Mouse (Mus musculus) MEL (cell line): ENCODE data around the gene Nkiras1. TPM values are rescaled to one million over a fixed set of nuclear protein-coding genes. Genes with fewer than 3 reads are reported as not detected.

Experiments used
- DNase-seq: peaks from one replicate; pipeline ENCODE4 v3.0.0; 2011; ENCODE audit warnings: low read depth, low spot score
- H3K27ac ChIP-seq: 2 replicates; pipeline ENCODE4 v1.5.1; 2012; ENCODE audit warnings: low read depth, mild to moderate bottlenecking, control low read depth, low read length, moderate library complexity; ENCODE audit not compliant: control insufficient read depth
- H3K27me3 ChIP-seq, 2 experiments: fragments of 150-350 bp in 1 of 2; sonication (generic) in 1 of 2; 2 replicates each; pipeline ENCODE4 v1.6.1; 2012; ENCODE audit warnings: low read length in 2 of 2, mild to moderate bottlenecking in 2 of 2, improper control_type of control experiment in 1 of 2, moderate library complexity in 1 of 2; ENCODE audit not compliant: insufficient read depth in 2 of 2, control insufficient read depth in 1 of 2
- H3K36me3 ChIP-seq, 2 experiments: 2 replicates each; pipeline ENCODE4 v1.6.1; 2012 to 2014; ENCODE audit warnings: low read length in 2 of 2, improper control_type of control experiment in 1 of 2, inconsistent platforms in 1 of 2, mild to moderate bottlenecking in 1 of 2; ENCODE audit not compliant: insufficient read depth in 2 of 2, control insufficient read depth in 1 of 2
- H3K4me1 ChIP-seq, 2 experiments: fragments of 150-350 bp in 1 of 2; sonication (generic) in 1 of 2; 2 replicates each; pipeline ENCODE4 v1.6.1; 2012; ENCODE audit warnings: low read length in 2 of 2, improper control_type of control experiment in 1 of 2, mild to moderate bottlenecking in 1 of 2; ENCODE audit not compliant: insufficient read depth in 2 of 2, control insufficient read depth in 1 of 2
- H3K4me3 ChIP-seq, 2 experiments: fragments of 150-350 bp in 1 of 2; sonication (generic) in 1 of 2; 2 replicates each; pipeline ENCODE4 v1.5.1; 2012; ENCODE audit warnings: low read depth in 2 of 2, low read length in 2 of 2, mild to moderate bottlenecking in 2 of 2, moderate library complexity in 2 of 2, control low read depth in 1 of 2, improper control_type of control experiment in 1 of 2; ENCODE audit not compliant: control insufficient read depth in 1 of 2, insufficient read depth in 1 of 2
- H3K79me2 ChIP-seq: 2 replicates; pipeline ENCODE4 v1.6.1; 2012; ENCODE audit warnings: mild to moderate bottlenecking, low read length, moderate library complexity; ENCODE audit not compliant: control insufficient read depth, poor library complexity, insufficient read depth
- H3K9ac ChIP-seq: 2 replicates; pipeline ENCODE4 v1.6.1; 2012; ENCODE audit warnings: low read depth, mild to moderate bottlenecking, control low read depth, low read length, moderate library complexity; ENCODE audit not compliant: control insufficient read depth, poor library complexity, severe bottlenecking
- H3K9me3 ChIP-seq: fragments of 150-350 bp; sonication (generic); replicated peaks from 2 replicates; pipeline ENCODE4 v1.6.1; 2012; ENCODE audit warnings: mild to moderate bottlenecking, low read length, improper control_type of control experiment, moderate library complexity; ENCODE audit not compliant: insufficient read depth
- CHD1 ChIP-seq: IDR thresholded peaks from 2 replicates; pipeline ENCODE4 v1.6.1; 2012; ENCODE audit warnings: low read depth, mild to moderate bottlenecking, inconsistent platforms, low read length, improper control_type of control experiment
- E2F4 ChIP-seq: IDR thresholded peaks from 2 replicates; pipeline ENCODE4 v1.6.1; 2011; ENCODE audit warnings: low read depth, low read length, improper control_type of control experiment, borderline replicate concordance
- ELF1 ChIP-seq: IDR thresholded peaks from 2 replicates; pipeline ENCODE4 v1.6.1; 2014; ENCODE audit warnings: low read depth, mild to moderate bottlenecking, inconsistent platforms, low read length, improper control_type of control experiment, moderate library complexity
- EP300 ChIP-seq, 2 experiments: IDR thresholded peaks; 2 replicates each; pipeline ENCODE4 v1.6.1; 2011; ENCODE audit warnings: improper control_type of control experiment in 2 of 2, low read length in 2 of 2, low read depth in 1 of 2, mild to moderate bottlenecking in 1 of 2
- ETS1 ChIP-seq: IDR thresholded peaks from 2 replicates; pipeline ENCODE4 v1.6.1; 2012; ENCODE audit warnings: low read depth, mild to moderate bottlenecking, inconsistent platforms, low read length, improper control_type of control experiment, moderate library complexity
- GABPA ChIP-seq: IDR thresholded peaks from 2 replicates; pipeline ENCODE4 v1.6.1; 2012; ENCODE audit warnings: low read depth, mild to moderate bottlenecking, inconsistent platforms, low read length, improper control_type of control experiment, moderate library complexity
- HCFC1 ChIP-seq: IDR thresholded peaks from 2 replicates; pipeline ENCODE4 v1.6.1; 2012; ENCODE audit warnings: low read depth, mild to moderate bottlenecking, inconsistent platforms, low read length, improper control_type of control experiment, moderate library complexity
- KAT2A ChIP-seq: conservative IDR thresholded peaks from 2 replicates; pipeline ENCODE4 v1.6.1; 2012; ENCODE audit warnings: low read depth, low read length, improper control_type of control experiment, inconsistent platforms
- MAX ChIP-seq: IDR thresholded peaks from 2 replicates; pipeline ENCODE4 v1.6.1; 2011; ENCODE audit warnings: low read length, improper control_type of control experiment
- MAZ ChIP-seq: IDR thresholded peaks from 2 replicates; pipeline ENCODE4 v1.6.1; 2012; ENCODE audit warnings: low read depth, mild to moderate bottlenecking, inconsistent platforms, low read length, improper control_type of control experiment
- MEF2A ChIP-seq: IDR thresholded peaks from 2 replicates; pipeline ENCODE4 v1.6.1; 2014; ENCODE audit warnings: low read depth, mild to moderate bottlenecking, inconsistent platforms, low read length, improper control_type of control experiment; ENCODE audit not compliant: poor library complexity, insufficient replicate concordance, severe bottlenecking; ENCODE audit errors: extremely low read depth
- MXI1 ChIP-seq: IDR thresholded peaks from 2 replicates; pipeline ENCODE4 v1.6.1; 2011; ENCODE audit warnings: mild to moderate bottlenecking, low read depth, low read length, improper control_type of control experiment
- MYC ChIP-seq: IDR thresholded peaks from 2 replicates; pipeline ENCODE4 v1.6.1; 2011; ENCODE audit warnings: low read depth, mild to moderate bottlenecking, low read length, improper control_type of control experiment, moderate library complexity
- NRF1 ChIP-seq: IDR thresholded peaks from 2 replicates; pipeline ENCODE4 v1.6.1; 2014; ENCODE audit warnings: low read depth, mild to moderate bottlenecking, inconsistent platforms, low read length, improper control_type of control experiment, moderate library complexity; ENCODE audit not compliant: poor library complexity, insufficient read depth, severe bottlenecking
- POLR2A ChIP-seq, 2 experiments: IDR thresholded peaks; 2 replicates each; pipeline ENCODE4 v1.6.1; 2011 to 2012; ENCODE audit warnings: low read length in 2 of 2, mild to moderate bottlenecking in 2 of 2, control low read depth in 1 of 2, improper control_type of control experiment in 1 of 2, low read depth in 1 of 2, moderate library complexity in 1 of 2; ENCODE audit not compliant: control insufficient read depth in 1 of 2, insufficient read depth in 1 of 2, poor library complexity in 1 of 2
- POLR2AphosphoS2 ChIP-seq: IDR thresholded peaks from 2 replicates; pipeline ENCODE4 v1.6.1; 2011; ENCODE audit warnings: low read length, improper control_type of control experiment
- POLR2AphosphoS5 ChIP-seq: IDR thresholded peaks from 2 replicates; pipeline ENCODE4 v1.6.1; 2012; ENCODE audit warnings: low read depth, borderline replicate concordance, mild to moderate bottlenecking, inconsistent platforms, low read length, moderate library complexity, mixed read lengths
- RAD21 ChIP-seq: IDR thresholded peaks from 2 replicates; pipeline ENCODE4 v1.6.1; 2011; ENCODE audit warnings: mild to moderate bottlenecking, low read depth, low read length, improper control_type of control experiment
- SIN3A ChIP-seq: IDR thresholded peaks from 2 replicates; pipeline ENCODE4 v1.6.1; 2012; ENCODE audit warnings: low read length, improper control_type of control experiment, inconsistent platforms
- SMC3 ChIP-seq: IDR thresholded peaks from 2 replicates; pipeline ENCODE4 v1.6.1; 2011; ENCODE audit warnings: low read depth, low read length, improper control_type of control experiment
- TBP ChIP-seq: IDR thresholded peaks from 2 replicates; pipeline ENCODE4 v1.8.0; 2011; ENCODE audit warnings: low read depth, low read length, improper control_type of control experiment
- TCF12 ChIP-seq: IDR thresholded peaks from 2 replicates; pipeline ENCODE4 v1.6.1; 2014; ENCODE audit warnings: low read depth, mild to moderate bottlenecking, inconsistent platforms, low read length, improper control_type of control experiment, moderate library complexity
- USF1 ChIP-seq: IDR thresholded peaks from 2 replicates; pipeline ENCODE4 v1.6.1; 2014; ENCODE audit warnings: low read depth, mild to moderate bottlenecking, inconsistent platforms, low read length, improper control_type of control experiment, moderate library complexity
- USF2 ChIP-seq, 2 experiments: IDR thresholded peaks; 2 replicates each; pipeline ENCODE4 v1.6.1; 2011 to 2012; ENCODE audit warnings: improper control_type of control experiment in 2 of 2, low read length in 2 of 2, borderline replicate concordance in 1 of 2, inconsistent platforms in 1 of 2, low read depth in 1 of 2, mild to moderate bottlenecking in 1 of 2; ENCODE audit not compliant: insufficient read depth in 1 of 2
- ZKSCAN1 ChIP-seq: IDR thresholded peaks from 2 replicates; pipeline ENCODE4 v1.6.1; 2012; ENCODE audit warnings: low read depth, mild to moderate bottlenecking, inconsistent platforms, low read length, improper control_type of control experiment, moderate library complexity
- ZMIZ1 ChIP-seq: IDR thresholded peaks from 2 replicates; pipeline ENCODE4 v1.6.1; 2012; ENCODE audit warnings: low read depth, mild to moderate bottlenecking, inconsistent platforms, low read length, improper control_type of control experiment, moderate library complexity
- ZNF384 ChIP-seq: IDR thresholded peaks from 2 replicates; pipeline ENCODE4 v1.6.1; 2012; ENCODE audit warnings: low read depth, mild to moderate bottlenecking, inconsistent platforms, low read length, improper control_type of control experiment
- polyA plus RNA-seq, 2 experiments: library from polyadenylated mRNA; stranded (reverse) in 1 of 2; unstranded in 1 of 2; fragments of >175 nt in 1 of 2; fragments of >200 nt in 1 of 2; gene quantifications; 2 replicates each; pipeline versions ENCODE4 v1.2.1 to v1.2.4; 2012; ENCODE audit warnings: low replicate concordance in 2 of 2, low read depth in 1 of 2; ENCODE audit not compliant: insufficient read length in 2 of 2, insufficient read depth in 1 of 2, missing spikeins in 1 of 2
- total RNA-seq: library from RNA; depleted of rRNA; stranded (reverse); fragments of 300-350 nt; gene quantifications from 2 replicates; pipeline ENCODE4 v1.2.3, GENCODE M21; 2012

The Nkiras1 gene
- total and polyA plus RNA-seq, 3 experiments: 6.8 to 6.9 TPM; not detected in 1

GRCm38 (mm10) chr14:18233076-18233475 is 37.9 kb upstream of the Nkiras1 start:
- TF ChIP-seq POLR2AphosphoS2: no peak
- no peak for TF ChIP-seq ZKSCAN1
- no peak for TF ChIP-seq ELF1
- no peak for TF ChIP-seq ZNF384
- no peak for TF ChIP-seq MEF2A
- no peak for TF ChIP-seq POLR2AphosphoS5
- TF ChIP-seq CHD1: no peak
- TF ChIP-seq KAT2A: no peak
- no peak for TF ChIP-seq SMC3
- TF ChIP-seq TCF12: no peak
- no peak for TF ChIP-seq GABPA
- TF ChIP-seq HCFC1: no peak
- TF ChIP-seq MXI1: no peak
- TF ChIP-seq ZMIZ1: no peak
- TF ChIP-seq USF2 (IDR thresholded peaks at IDR 0.05; ENCODE audit: borderline replicate concordance in 1 of 2, insufficient read depth in 1 of 2, low read depth in 1 of 2, low read length in 2 of 2): no peak
- no peak for TF ChIP-seq NRF1
- TF ChIP-seq RAD21: no peak
- peaks cover 2 to 10% of the 10 kb centered on the region in 2 experiments for H3K4me1 ChIP-seq
- no peak overlapping the region; a peak in 1 of 4 replicates for H3K4me3 ChIP-seq
- H3K9me3 ChIP-seq: no peaks in the 10 kb centered on the region
- H3K27me3 ChIP-seq: no peaks in the 10 kb centered on the region
- peaks cover 2% of the 10 kb centered on the region; the same call in 1 of the 2 replicates for H3K79me2 ChIP-seq
- H3K9ac ChIP-seq: no peak overlapping the region
- DNase-seq: no peak
- H3K27ac ChIP-seq: no peak overlapping the region
- peaks cover 0 to 16% of the 10 kb centered on the region in 2 experiments; a peak in 2 of 4 replicates for H3K36me3 ChIP-seq

- H3K4me3 ChIP-seq: peak overlapping the region; percentile 26 to 44
- H3K27me3 ChIP-seq: no peaks in the 10 kb centered on the region
- peaks cover 0 to 16% of the 10 kb centered on the region in 2 experiments; a peak in 2 of 4 replicates for H3K36me3 ChIP-seq
- H3K9me3 ChIP-seq: no peaks in the 10 kb centered on the region
- peak overlapping the region; percentile 15 for H3K27ac ChIP-seq
- peaks cover 3% of the 10 kb centered on the region; the same call in 1 of the 2 replicates for H3K79me2 ChIP-seq
- peaks cover 2 to 10% of the 10 kb centered on the region in 2 experiments for H3K4me1 ChIP-seq
- peak; percentile 74 for DNase-seq
- H3K9ac ChIP-seq: peak overlapping the region; percentile 47
- TF ChIP-seq E2F4 (no peak), EP300 (IDR thresholded peaks at IDR 0.05; ENCODE audit: low read depth in 1 of 2, low read length in 2 of 2) (0 out of 4 replicates have a peak, but pooled peaks of 1 of the 2 experiments have one; percentile 9), POLR2AphosphoS2 (no peak), HCFC1 (no peak), RAD21 (no peak), POLR2A (IDR thresholded peaks at IDR 0.05; ENCODE audit: control insufficient read depth in 1 of 2, insufficient read depth in 1 of 2, low read depth in 1 of 2, low read length in 2 of 2, poor library complexity in 1 of 2) (no peak), USF1 (no peak), MAZ (no peak), TBP (0 out of 2 replicates have a peak, but pooled peaks have one; percentile 26), CHD1 (no peak), ETS1 (0 out of 2 replicates have a peak, but pooled peaks have one; percentile 16), GABPA (no peak), MYC (no peak), MEF2A (no peak), POLR2AphosphoS5 (no peak), MAX (peak; percentile 1; the same call in 1 of the 2 replicates), SMC3 (no peak), SIN3A (peak; percentile 37; the same call in 1 of the 2 replicates)
Measured at GRCm38 (mm10) chr14:18233981-18234960, 36.7 kb upstream of the Nkiras1 start.
